Mouse (Mus musculus) kidney, adult 11 months (tissue): ENCODE measurements at regions not wholly inside any gene's neighbourhood (a gene's known extent, or its start where the extent isn't known, plus 50 kb on each side); places are given as distances from the start of the nearest gene placed in this dataset.
A peak's percentile ranks its signal among the peaks of the same experiment; 100 is the strongest.

Source experiments
- DNase-seq: peaks from one replicate; pipeline ENCODE4 v3.0.0; 2022

DNA sequence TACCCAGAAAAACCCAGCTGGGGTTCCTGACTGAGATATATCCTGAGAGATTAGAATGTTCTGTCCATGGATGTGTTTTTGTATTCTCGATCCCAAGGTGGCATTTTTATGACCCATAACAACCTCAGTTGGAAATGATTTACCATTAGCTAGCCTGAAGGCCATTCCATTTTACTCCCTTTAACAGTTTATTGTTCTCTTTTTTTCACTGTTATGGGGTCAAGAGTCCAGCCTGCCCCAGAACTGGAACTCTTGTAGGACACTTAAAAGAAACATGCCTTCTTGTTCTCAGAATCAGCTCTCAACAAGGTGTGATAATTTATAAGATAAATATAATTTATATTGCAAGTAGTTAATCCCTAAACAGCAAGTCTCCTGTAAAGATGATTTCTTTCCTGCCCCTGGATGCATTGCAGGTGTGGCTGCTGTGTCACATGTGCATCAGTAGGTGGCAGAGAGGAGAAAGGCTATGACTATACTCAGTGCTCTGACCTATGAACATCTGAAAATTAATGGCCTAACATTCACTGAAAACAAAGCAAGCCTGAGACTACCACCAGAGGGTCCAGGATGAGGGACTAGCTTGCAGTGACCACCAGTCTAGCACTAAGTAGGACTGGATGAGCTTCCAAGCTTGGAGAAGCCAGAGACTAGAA is 181.6 kb upstream of the Gm527 start:
- DNase-seq: peak; percentile 25

DNA sequence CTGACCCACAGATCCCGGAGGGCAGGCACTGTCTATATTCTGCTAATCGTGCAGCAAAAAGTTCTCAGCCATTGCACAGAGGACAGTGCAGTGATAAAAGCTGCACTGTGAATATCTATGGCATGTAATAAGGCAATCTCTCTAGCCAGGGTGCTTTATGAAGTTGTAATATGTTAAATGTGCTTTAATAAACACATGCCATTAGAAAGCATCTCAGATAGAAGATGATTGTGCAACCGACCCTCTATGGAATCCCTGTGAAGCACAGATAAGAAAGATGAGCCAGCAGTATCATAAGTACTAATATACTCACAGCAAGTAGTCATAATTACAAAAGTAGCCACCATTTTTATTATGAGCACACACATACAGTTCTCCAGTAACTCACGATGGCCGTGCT is 214.3 kb upstream of the Gm527 start:
- no peak for DNase-seq

DNA sequence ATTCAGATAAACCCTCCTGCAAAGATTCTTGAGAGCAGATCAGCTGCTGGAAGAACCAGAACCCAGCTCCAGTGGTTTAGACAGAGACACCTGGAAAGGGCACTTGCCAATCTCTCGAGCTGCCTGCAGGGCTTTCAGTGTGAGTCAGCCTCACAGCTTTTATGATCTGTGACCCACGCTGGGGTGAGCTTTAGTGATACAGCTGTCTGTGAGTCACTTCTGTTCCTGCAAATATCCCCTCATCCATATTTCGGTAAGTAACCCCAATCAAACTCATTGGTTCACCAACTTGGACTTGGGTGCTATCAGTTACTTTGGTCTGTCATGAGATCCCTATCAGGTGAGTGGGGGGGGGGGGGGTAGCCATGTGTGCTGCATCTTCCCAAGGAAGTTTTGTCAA is 216.6 kb upstream of the Gm527 start:
- DNase-seq: no peak

DNA sequence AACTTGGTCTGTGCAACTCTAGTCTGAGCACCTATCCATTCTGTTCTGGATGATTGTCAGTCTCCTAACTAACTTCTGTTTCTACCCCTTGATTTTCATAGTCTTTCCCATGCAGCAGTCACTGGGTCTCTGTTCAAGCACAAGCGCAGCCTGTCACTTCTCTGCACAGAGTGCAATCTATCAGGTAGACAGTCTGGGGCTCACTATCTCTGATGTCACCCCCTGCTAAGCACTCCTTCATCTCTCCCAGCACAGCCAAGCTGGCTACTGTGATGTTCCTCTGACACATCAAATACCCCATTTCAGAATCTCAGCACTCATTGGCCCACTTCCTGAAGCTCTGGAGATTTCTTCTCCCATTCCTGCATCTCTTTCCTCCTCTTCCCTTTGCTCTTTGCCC is 220.9 kb upstream of the Fscb start:
- no peak for DNase-seq

DNA sequence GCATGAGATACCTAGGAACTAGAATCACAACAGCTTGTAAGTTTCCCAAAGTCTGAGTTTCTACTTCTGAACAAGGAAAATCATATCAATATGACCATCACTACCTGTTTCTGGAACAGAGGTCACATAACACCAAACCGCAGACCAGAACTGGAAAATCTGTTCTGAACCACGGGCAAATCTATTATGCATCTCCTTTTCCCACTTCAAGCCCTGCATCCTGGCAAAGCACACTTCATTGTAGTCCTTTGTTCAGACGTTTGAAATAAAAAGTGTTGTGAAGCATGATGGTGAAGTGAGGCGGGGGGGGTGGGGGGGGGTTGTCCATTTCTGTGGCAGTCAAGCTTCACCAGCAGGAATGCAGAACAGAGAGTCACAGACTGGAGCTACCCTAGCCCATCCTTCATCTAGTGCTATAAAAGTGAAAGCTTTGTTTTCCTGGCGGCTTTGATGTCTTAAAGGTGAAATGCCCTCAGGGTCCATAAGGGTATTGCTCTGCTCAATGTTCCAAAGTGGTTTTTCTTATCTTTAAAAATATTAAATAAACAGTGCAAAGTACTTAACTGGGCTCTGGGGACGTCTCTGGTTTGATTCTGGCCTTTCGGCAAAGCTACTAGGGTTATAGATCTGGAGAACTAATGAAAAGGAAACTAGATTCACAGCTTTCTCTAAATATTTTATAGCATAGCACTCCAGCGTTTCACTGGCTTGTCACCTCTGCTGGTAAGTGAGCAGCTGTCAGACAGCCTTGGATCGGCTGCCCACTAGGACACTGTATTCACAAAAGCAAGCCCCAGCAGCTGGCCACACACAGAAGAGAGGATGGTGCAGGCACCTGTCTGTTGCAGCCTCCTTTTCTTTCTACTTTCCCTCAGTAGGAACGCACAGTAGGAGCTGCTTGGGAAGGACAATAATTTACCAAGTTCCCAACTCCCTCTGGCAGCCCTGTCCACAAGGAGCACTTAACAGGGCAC is 218.0 kb upstream of the Fscb start:
- DNase-seq: no peak

DNA sequence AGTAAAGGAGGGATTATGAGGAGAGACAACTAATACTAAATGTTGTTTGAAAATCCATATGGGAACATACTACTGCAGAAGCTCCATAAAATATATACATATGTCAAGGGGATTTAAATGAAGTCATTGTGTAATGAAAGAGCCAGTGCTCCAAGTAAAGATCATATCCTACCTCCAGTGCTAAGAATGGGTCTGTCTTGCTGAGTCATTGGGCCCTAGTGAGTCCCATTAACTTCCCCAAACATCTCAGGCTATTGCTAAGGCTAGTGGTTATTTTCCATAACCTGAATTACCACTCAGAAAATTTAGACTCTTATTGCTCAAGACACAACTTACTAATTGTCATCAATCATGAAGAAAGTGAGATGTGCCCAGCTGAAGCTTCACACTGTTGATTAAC is 215.2 kb upstream of the Fscb start:
- no peak for DNase-seq

DNA sequence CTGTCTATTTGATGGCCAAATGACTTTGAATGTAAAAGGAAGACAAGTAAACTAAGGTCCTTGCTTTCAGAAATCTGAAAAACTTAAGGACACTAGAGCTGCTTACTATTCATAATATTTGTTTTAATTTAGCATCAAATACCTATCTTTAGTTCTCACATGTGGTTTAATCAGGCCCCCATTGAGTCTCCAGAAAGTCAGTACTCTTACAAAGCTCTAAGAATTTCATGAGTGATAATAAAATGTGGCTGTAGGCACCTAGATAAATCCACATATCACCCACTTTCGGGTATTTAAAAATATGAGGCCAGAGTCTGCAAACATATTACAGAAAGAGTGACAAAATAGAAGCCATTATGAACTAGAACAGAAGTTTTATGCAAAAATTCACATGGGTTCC is 214.1 kb upstream of the Fscb start:
- no peak for DNase-seq

DNA sequence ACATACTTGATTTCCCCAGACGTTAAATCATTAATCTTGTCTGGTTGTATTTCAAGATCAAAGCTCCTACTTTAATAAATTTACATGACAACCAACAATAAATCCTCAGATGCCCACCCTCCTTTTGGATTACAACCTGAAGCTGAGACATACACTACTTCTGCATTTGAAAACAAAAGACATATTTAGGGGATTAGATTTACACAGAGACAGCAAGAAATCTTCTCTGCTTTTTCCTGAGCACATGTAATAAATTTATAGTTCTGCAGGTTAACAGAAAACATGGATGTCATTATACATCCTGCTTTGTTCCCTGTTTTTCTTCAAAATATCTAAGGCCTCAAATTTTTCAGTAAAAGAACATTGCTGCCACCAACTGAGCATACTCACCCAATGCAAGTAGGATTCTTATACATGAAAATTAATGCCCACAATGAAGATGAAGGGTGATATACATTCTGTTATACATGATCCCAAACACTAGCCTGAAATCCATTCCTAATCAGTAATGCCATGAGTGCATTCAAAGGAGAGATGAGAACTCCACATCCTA is 166.4 kb upstream of the Fscb start:
- DNase-seq: no peak

DNA sequence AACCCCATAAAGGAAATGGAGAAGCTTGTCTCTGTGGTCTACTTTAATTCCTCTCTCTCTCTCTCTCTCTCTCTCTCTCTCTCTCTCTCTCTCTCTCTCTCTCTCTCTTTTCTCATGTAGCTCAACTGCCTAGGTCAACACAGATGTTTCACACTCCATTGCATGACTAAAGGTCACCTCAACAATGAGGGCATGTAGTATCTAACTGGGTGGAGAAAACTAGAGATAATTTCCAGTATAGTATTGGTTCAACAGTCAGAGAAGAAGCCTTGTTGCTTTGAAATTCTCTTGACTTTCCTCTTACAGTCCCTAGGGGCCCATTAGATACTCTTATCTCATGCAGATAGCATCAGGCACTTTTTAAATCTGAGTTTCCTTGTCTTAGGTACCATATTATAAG is 140.4 kb upstream of the Fscb start:
- no peak for DNase-seq
